Mouse (Mus musculus) cerebellum, adult 9-11 months (tissue): Measurements from ENCODE around the gene Gm11938.

Source experiments
- DNase-seq: peaks from one replicate; pipeline ENCODE4 v3.0.0; 2022

The Gm11938 gene

GRCm38 (mm10) chr11:99566530-99566929 is 36.6 kb downstream of the Gm11938 start, which contains the start of gene Krtap3-1:
Gene Krtap3-1 (minus strand): TSS chr11:99566630.
- DNase-seq = no peak

GRCm38 (mm10) chr11:99562580-99562979 is 40.5 kb downstream of the Gm11938 start:
- DNase-seq = no peak

GRCm38 (mm10) chr11:99559366-99559765 is 43.7 kb downstream of the Gm11938 start, which contains the start of gene Gm11939:
Gene Gm11939 (minus strand): TSS chr11:99559466.
- DNase-seq = no peak

GRCm38 (mm10) chr11:99557976-99558745 is 44.9 kb downstream of the Gm11938 start:
- no peak for DNase-seq

GRCm38 (mm10) chr11:99556753-99557152 is 46.4 kb downstream of the Gm11938 start, which contains the start of gene Krtap3-2:
Gene Krtap3-2 (minus strand): TSS chr11:99556853.
- DNase-seq = no peak

GRCm38 (mm10) chr11:99556195-99556594 is 46.9 kb downstream of the Gm11938 start:
- no peak for DNase-seq
